Mouse (Mus musculus) CH12.LX (cell line): Measurements from ENCODE around the gene Msi2. TPM values are rescaled to one million over a fixed set of nuclear protein-coding genes. Genes with fewer than 3 reads are reported as not detected.

ENCODE experiments used
- DNase-seq: peaks from one replicate; pipeline ENCODE4 v3.0.0-alpha.2; 2013; ENCODE audit errors: extremely low read depth
- H3K27ac ChIP-seq: 2 replicates; pipeline ENCODE4 v1.5.1; 2012; ENCODE audit warnings: low read depth, mild to moderate bottlenecking, control low read depth, moderate library complexity; ENCODE audit not compliant: insufficient read depth
- H3K27me3 ChIP-seq: replicated peaks from 2 replicates; pipeline ENCODE3; 2012; ENCODE audit warnings: inconsistent platforms
- H3K36me3 ChIP-seq, 2 experiments: replicated peaks in 1 of 2; 2 replicates each; pipeline versions ENCODE3 to v1.6.1; 2012; ENCODE audit warnings: inconsistent platforms in 1 of 2, low read length in 1 of 2, mild to moderate bottlenecking in 1 of 2, mixed read lengths in 1 of 2, moderate library complexity in 1 of 2; ENCODE audit not compliant: control insufficient read depth in 1 of 2, insufficient read depth in 1 of 2
- H3K4me1 ChIP-seq, 2 experiments: 2 replicates each; pipeline ENCODE4 v1.6.1; 2012; ENCODE audit warnings: inconsistent platforms in 1 of 2, moderate library complexity in 1 of 2; ENCODE audit not compliant: insufficient read depth in 2 of 2, control insufficient read depth in 1 of 2
- H3K4me2 ChIP-seq: 2 replicates; pipeline ENCODE4 v1.6.1; 2012; ENCODE audit warnings: low read depth, mild to moderate bottlenecking, control low read depth; ENCODE audit not compliant: poor library complexity, insufficient read depth, severe bottlenecking
- H3K4me3 ChIP-seq, 3 experiments: fragments of 150-350 bp in 1 of 3; sonication (generic) in 1 of 3; replicated peaks in 1 of 3; 2 replicates each; pipeline versions ENCODE3 to v1.5.1; 2011 to 2012; ENCODE audit warnings: low read depth in 2 of 3, low read length in 2 of 3, mild to moderate bottlenecking in 2 of 3, moderate library complexity in 2 of 3, control low read depth in 1 of 3, improper control_type of control experiment in 1 of 3, inconsistent platforms in 1 of 3, mixed read lengths in 1 of 3; ENCODE audit not compliant: poor library complexity in 1 of 3
- H3K79me2 ChIP-seq: replicated peaks from 2 replicates; pipeline ENCODE4 v1.6.1; 2012; ENCODE audit warnings: mild to moderate bottlenecking, moderate library complexity; ENCODE audit not compliant: control insufficient read depth, poor library complexity, insufficient read depth, severe bottlenecking; ENCODE audit errors: extremely low read depth
- H3K9ac ChIP-seq: 2 replicates; pipeline ENCODE4 v1.6.1; 2012; ENCODE audit warnings: low read depth, mild to moderate bottlenecking, control low read depth, moderate library complexity; ENCODE audit not compliant: insufficient read depth
- H3K9me3 ChIP-seq: replicated peaks from 2 replicates; pipeline ENCODE3; 2012; ENCODE audit warnings: low read length, inconsistent platforms, mixed read lengths
- CHD1 ChIP-seq: IDR thresholded peaks from 2 replicates; pipeline ENCODE4 v1.6.1; 2012; ENCODE audit warnings: low read depth, low read length, improper control_type of control experiment, inconsistent platforms
- CHD2 ChIP-seq: IDR thresholded peaks from 2 replicates; pipeline ENCODE4 v1.6.1; 2011; ENCODE audit warnings: low read length, improper control_type of control experiment
- E2F4 ChIP-seq: IDR thresholded peaks from 2 replicates; pipeline ENCODE4 v1.6.1; 2011; ENCODE audit warnings: low read depth, low read length, improper control_type of control experiment; ENCODE audit not compliant: insufficient replicate concordance
- ELF1 ChIP-seq: IDR thresholded peaks from 2 replicates; pipeline ENCODE4 v1.6.1; 2014; ENCODE audit warnings: low read depth, mild to moderate bottlenecking, inconsistent platforms, low read length, improper control_type of control experiment
- ETS1 ChIP-seq: conservative IDR thresholded peaks from 2 replicates; pipeline ENCODE4 v1.6.1; 2012; ENCODE audit warnings: low read depth, mild to moderate bottlenecking, inconsistent platforms, low read length, improper control_type of control experiment, moderate library complexity
- JUN ChIP-seq: IDR thresholded peaks from 2 replicates; pipeline ENCODE4 v1.6.1; 2011; ENCODE audit warnings: low read depth, mild to moderate bottlenecking, low read length, improper control_type of control experiment, moderate library complexity; ENCODE audit not compliant: insufficient read depth
- JUND ChIP-seq: conservative IDR thresholded peaks from 2 replicates; pipeline ENCODE4 v1.6.1; 2011; ENCODE audit warnings: low read depth, low read length, improper control_type of control experiment
- KAT2A ChIP-seq: IDR thresholded peaks from 2 replicates; pipeline ENCODE4 v1.6.1; 2012; ENCODE audit warnings: low read length, improper control_type of control experiment, inconsistent platforms; ENCODE audit not compliant: insufficient replicate concordance
- MAX ChIP-seq: IDR thresholded peaks from 2 replicates; pipeline ENCODE4 v1.6.1; 2011; ENCODE audit warnings: low read length, improper control_type of control experiment
- NRF1 ChIP-seq: IDR thresholded peaks from 2 replicates; pipeline ENCODE4 v1.6.1; 2014; ENCODE audit warnings: low read depth, mild to moderate bottlenecking, inconsistent platforms, low read length, improper control_type of control experiment, moderate library complexity
- PAX5 ChIP-seq: IDR thresholded peaks from 2 replicates; pipeline ENCODE4 v1.6.1; 2012; ENCODE audit warnings: low read length, inconsistent platforms, mixed read lengths
- POLR2A ChIP-seq: IDR thresholded peaks from 2 replicates; pipeline ENCODE4 v1.6.1; 2011; ENCODE audit warnings: low read depth, mild to moderate bottlenecking, improper control_type of control experiment, low read length
- POLR2AphosphoS2 ChIP-seq: IDR thresholded peaks from 2 replicates; pipeline ENCODE4 v1.6.1; 2011; ENCODE audit warnings: low read depth, low read length, improper control_type of control experiment
- RCOR1 ChIP-seq: conservative IDR thresholded peaks from 2 replicates; pipeline ENCODE4 v1.6.1; 2012; ENCODE audit warnings: low read depth, mild to moderate bottlenecking, inconsistent platforms, low read length, improper control_type of control experiment
- SIN3A ChIP-seq: IDR thresholded peaks from 2 replicates; pipeline ENCODE4 v1.6.1; 2012; ENCODE audit warnings: low read length, improper control_type of control experiment, inconsistent platforms
- TCF12 ChIP-seq: IDR thresholded peaks from 2 replicates; pipeline ENCODE4 v1.6.1; 2014; ENCODE audit warnings: low read depth, mild to moderate bottlenecking, inconsistent platforms, low read length, improper control_type of control experiment
- UBTF ChIP-seq: IDR thresholded peaks from 2 replicates; pipeline ENCODE4 v1.6.1; 2012; ENCODE audit warnings: low read depth, mild to moderate bottlenecking, inconsistent platforms, low read length, improper control_type of control experiment, moderate library complexity
- ZKSCAN1 ChIP-seq: IDR thresholded peaks from 2 replicates; pipeline ENCODE4 v1.6.1; 2012; ENCODE audit warnings: low read depth, inconsistent platforms, low read length, improper control_type of control experiment, borderline replicate concordance
- dilution Hi-C: fragments of 300-500 bp; cut with MboI; formaldehyde crosslinking; loops from 2 replicates; pipeline ENCODE4 v1.14.3; 2020; ENCODE audit warnings: low sequenced_read_pairs; ENCODE audit not compliant: extremely low pct_unique_long_range_greater_than_20kb, extremely low pct_ligation_motif_present
- in situ Hi-C: fragments of 300-500 bp; cut with MboI; formaldehyde crosslinking; loops from 3 replicates; pipeline ENCODE4 v1.14.3; 2019; ENCODE audit warnings: low sequenced_read_pairs, low pct_ligation_motif_present, low pct_unique_long_range_greater_than_20kb, mixed read lengths
- polyA plus RNA-seq: library from polyadenylated mRNA; unstranded; fragments of >175 nt; gene quantifications from 2 replicates; pipeline ENCODE4 v1.2.1, GENCODE M21; 2012; ENCODE audit warnings: low read depth; ENCODE audit not compliant: insufficient read length
- total RNA-seq, 2 experiments: library from RNA; depleted of rRNA; stranded (reverse); fragments of 300-350 nt in 1 of 2; fragments of >200 nt in 1 of 2; gene quantifications; 2 replicates each; pipeline ENCODE4 v1.2.3; 2012 to 2014

The Msi2 gene
- total and polyA plus RNA-seq, 3 experiments = 40.3 to 73.1 (median 52.6) TPM

GRCm38 (mm10) chr11:88728508-88728890 is 10.2 kb upstream of the Msi2 start (continued):
- TF ChIP-seq ETS1 = no peak; the same call in 1 of the 2 replicates
- TF ChIP-seq, all 38 proteins: peak for 11

GRCm38 (mm10) chr11:88727768-88728507 is 9.6 kb upstream of the Msi2 start:
- no peak for TF ChIP-seq PAX5
- no peak for TF ChIP-seq JUND
- no peak for TF ChIP-seq KAT2A
- no peak for TF ChIP-seq E2F4
- TF ChIP-seq TCF12 = no peak
- no peak for TF ChIP-seq JUN
- TF ChIP-seq RCOR1 = no peak
- no peak for TF ChIP-seq POLR2A
- no peak for TF ChIP-seq CHD1
- no peak for TF ChIP-seq UBTF
- no peak for TF ChIP-seq MAX
- TF ChIP-seq CHD2 = no peak
- no peak for TF ChIP-seq ETS1
- no peak for TF ChIP-seq ZKSCAN1
- TF ChIP-seq ELF1 = no peak
- no peak for TF ChIP-seq POLR2AphosphoS2
- TF ChIP-seq NRF1 = no peak
- no peak for TF ChIP-seq SIN3A
- no peaks in the 10 kb centered on the region for H3K36me3 ChIP-seq
- peaks cover 0 to 4% of the 10 kb centered on the region in 2 experiments; a peak in 1 of 4 replicates for H3K4me1 ChIP-seq
- H3K79me2 ChIP-seq = no peaks in the 10 kb centered on the region
- no peak overlapping the region for H3K27ac ChIP-seq
- H3K4me2 ChIP-seq = no peak overlapping the region
- no peaks in the 10 kb centered on the region for H3K9me3 ChIP-seq
- H3K27me3 ChIP-seq = no peaks in the 10 kb centered on the region
- no peak for DNase-seq
- dilution Hi-C loops = no loop called here
- no peak overlapping the region for H3K9ac ChIP-seq
- H3K4me3 ChIP-seq = no peak overlapping the region
- in situ Hi-C loops = loop anchor here (10.0 kb wide), 1 partner anchor 173 kb away; no protein-coding TSS in a partner anchor
